Mouse (Mus musculus): ENCODE measurements around the gene Cep152.

- TF ChIP-seq EP300 (IDR thresholded peaks at IDR 0.05; ENCODE audit: low read depth) (no peak), CTCF (IDR thresholded peaks at IDR 0.05; ENCODE audit: low read depth) (no peak)
Measured at GRCm38 (mm10) chr2:125558634-125559589, 66.0 kb downstream of the Cep152 start.

Data from heart, postnatal 0 days (tissue).